Mouse (Mus musculus): Measurements from ENCODE around the gene Ptprj.
A peak's percentile ranks its signal among the peaks of the same experiment; 100 is the strongest.

DNA sequence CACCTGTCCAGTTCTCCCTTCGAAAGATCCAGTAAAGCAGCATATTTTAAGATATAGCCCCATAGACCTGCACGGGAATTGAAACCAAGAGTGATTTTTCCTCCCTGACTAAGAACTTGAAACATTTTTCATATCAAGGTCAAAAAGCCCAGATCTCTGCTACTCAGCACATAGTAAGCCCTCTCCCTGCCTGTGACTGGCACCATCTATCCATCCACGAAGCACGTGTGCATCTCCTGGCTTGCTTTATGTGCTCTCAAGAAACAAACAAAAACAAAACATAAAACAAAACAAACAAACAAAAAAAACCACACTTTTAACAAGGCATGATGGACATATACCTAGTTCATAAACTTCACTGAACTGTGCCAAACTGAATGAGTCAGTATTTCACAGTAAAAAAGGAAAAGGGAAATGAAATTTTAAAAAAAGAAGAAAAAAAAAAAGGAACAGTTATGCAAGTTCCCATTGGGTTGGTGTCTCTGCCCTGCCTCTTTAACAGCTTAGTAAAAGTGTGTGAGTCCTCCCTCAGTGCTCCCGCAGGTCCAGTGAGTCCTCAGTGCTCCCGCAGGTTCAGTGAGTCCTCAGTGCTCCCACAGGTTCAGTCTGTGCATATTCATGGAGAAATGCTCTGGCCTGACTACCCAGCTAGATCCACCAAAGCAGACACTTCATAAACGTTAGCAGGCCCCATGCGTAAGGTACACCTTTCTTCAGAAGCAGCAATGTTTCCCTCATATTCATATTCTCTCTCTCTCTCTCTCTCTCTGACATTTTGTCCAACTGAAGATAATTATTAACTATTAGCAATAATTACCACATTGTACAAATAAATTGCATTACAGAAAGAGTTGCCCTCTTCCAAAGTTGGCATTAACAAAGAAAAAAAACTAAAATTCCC is 91.5 kb downstream of the Ptprj start:
- TF ChIP-seq ZMIZ1 (IDR thresholded peaks at IDR 0.05; ENCODE audit: low read depth, low read length) (no peak), POLR2A (IDR thresholded peaks at IDR 0.05; ENCODE audit: low read depth, low read length) (0 out of 2 replicates have a peak, but pooled peaks have one; percentile 26), MAZ (IDR thresholded peaks at IDR 0.05; ENCODE audit: low read depth, low read length) (no peak), CHD1 (IDR thresholded peaks at IDR 0.05; ENCODE audit: low read depth, low read length) (no peak), NRF1 (IDR thresholded peaks at IDR 0.05; ENCODE audit: low read depth, low read length) (no peak), JUND (conservative IDR thresholded peaks at IDR 0.05; ENCODE audit: low read depth, low read length) (peak; percentile 63; the same call in 1 of the 2 replicates), CTCF (conservative IDR thresholded peaks at IDR 0.05 in 1 of 2, IDR thresholded peaks at IDR 0.05 in 1 of 2; ENCODE audit: low read depth in 2 of 2, low read length in 2 of 2) (no peak), ZKSCAN1 (IDR thresholded peaks at IDR 0.05; ENCODE audit: borderline replicate concordance, low read depth, low read length) (no peak), POLR2AphosphoS2 (IDR thresholded peaks at IDR 0.05; ENCODE audit: low read depth, low read length) (no peak), NELFE (IDR thresholded peaks at IDR 0.05; ENCODE audit: low read depth, low read length) (no peak), BHLHE40 (IDR thresholded peaks at IDR 0.05; ENCODE audit: low read depth, low read length) (peak; percentile 81), TCF12 (IDR thresholded peaks at IDR 0.05; ENCODE audit: low read depth, low read length) (0 out of 2 replicates have a peak, but pooled peaks have one; percentile 9), IRF4 (IDR thresholded peaks at IDR 0.05; ENCODE audit: low read depth, low read length) (peak; percentile 89), MEF2A (IDR thresholded peaks at IDR 0.05; ENCODE audit: borderline replicate concordance, low read depth, low read length) (0 out of 2 replicates have a peak, but pooled peaks have one; percentile 17)

Measured in CH12.LX (cell line).